Comparison of ENCODE assay signal across 8 mouse cellular contexts in the genomic region with DNA sequence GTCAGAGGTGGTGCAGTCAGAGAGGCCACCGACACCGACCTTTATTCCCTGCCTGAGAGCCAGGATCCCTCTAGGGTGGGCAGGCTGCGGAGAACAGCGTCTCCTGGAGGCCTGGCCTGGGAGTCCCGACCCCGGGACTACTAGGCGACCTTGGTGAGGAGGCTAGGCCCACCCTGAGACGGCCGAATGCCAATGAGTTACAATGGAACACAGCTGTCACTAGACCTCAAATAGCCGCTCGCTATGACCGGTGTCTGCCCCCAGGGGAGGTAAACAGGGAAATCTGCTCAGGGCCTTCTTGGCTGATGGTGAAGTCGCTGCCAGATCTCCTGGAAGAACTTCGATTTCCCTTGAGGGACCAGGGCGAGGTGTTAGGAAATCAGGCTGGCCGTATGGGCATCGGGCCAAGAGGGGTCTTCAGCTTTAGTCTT. TPM values are rescaled to one million over a fixed set of nuclear protein-coding genes. Genes with fewer than 3 reads are reported as not detected.
DNase-seq lines count a peak whose midpoint lies in the region; ATAC-seq and TF ChIP-seq lines count a peak whose summit lies in the region.

No protein-coding gene starts in this region.

- peaks cover 10% of the 10 kb centered on the region for H3K4me1 ChIP-seq in neural tube, embryonic 11.5 days (ENCODE audit: control insufficient read depth, insufficient read depth, low read length)
- peaks cover 16% of the 10 kb centered on the region for H3K4me1 ChIP-seq in forebrain, postnatal 0 days (ENCODE audit: insufficient read depth)
- 0 out of 2 replicates have a peak, but pooled peaks cover 4% of the 10 kb centered on the region for H3K4me1 ChIP-seq in hindbrain, embryonic 11.5 days (replicated peaks; ENCODE audit: control insufficient read depth, insufficient read depth, low read length)
- H3K4me1 ChIP-seq in megakaryocyte, embryonic 14.5 days: peaks cover 63% of the 10 kb centered on the region

- DNase-seq in neural tube, embryonic 11.5 days (ENCODE audit: low spot score): peak; percentile 64
- DNase-seq in neural tube, embryonic 10.5 days (ENCODE audit: extremely low spot score, low spot score): no peak
- peak; percentile 77 for DNase-seq in cerebellum, adult 11-12 months
- no peak for DNase-seq in forebrain, postnatal 0 days
- peak; percentile 66 for DNase-seq in hindbrain, embryonic 11.5 days (ENCODE audit: low spot score)
- peak; percentile 31 to 51 for DNase-seq in left cerebral cortex, postnatal 14 days (ENCODE audit: low spot score in 2 of 2)
- DNase-seq in spleen, postnatal 36 days (ENCODE audit: low spot score in 2 of 2): peak; percentile 18 to 41

- H3K9me3 ChIP-seq in neural tube, embryonic 11.5 days (ENCODE audit: control insufficient read depth, low read length): no peaks in the 10 kb centered on the region
- H3K9me3 ChIP-seq in forebrain, postnatal 0 days (ENCODE audit: low read length): no peaks in the 10 kb centered on the region
- no peaks in the 10 kb centered on the region for H3K9me3 ChIP-seq in hindbrain, embryonic 11.5 days (ENCODE audit: control insufficient read depth, low read length)
- no peaks in the 10 kb centered on the region for H3K9me3 ChIP-seq in megakaryocyte, embryonic 14.5 days

- H3K4me3 ChIP-seq in neural tube, embryonic 11.5 days (ENCODE audit: low read depth, low read length): peak overlapping the region; percentile 78
- H3K4me3 ChIP-seq in forebrain, postnatal 0 days (ENCODE audit: low read depth, low read length): peak overlapping the region; percentile 62
- peak overlapping the region; percentile 79 for H3K4me3 ChIP-seq in hindbrain, embryonic 11.5 days (ENCODE audit: low read depth, low read length)
- H3K4me3 ChIP-seq in megakaryocyte, embryonic 14.5 days (replicated peaks): peak overlapping the region; percentile 99

- peaks cover 5% of the 10 kb centered on the region; the same call in 1 of the 2 replicates for H3K36me3 ChIP-seq in neural tube, embryonic 11.5 days (ENCODE audit: control insufficient read depth, insufficient read depth, low read length)
- H3K36me3 ChIP-seq in forebrain, postnatal 0 days (ENCODE audit: insufficient read depth): peaks cover 32% of the 10 kb centered on the region
- peaks cover 3% of the 10 kb centered on the region; the same call in 1 of the 2 replicates for H3K36me3 ChIP-seq in hindbrain, embryonic 11.5 days (ENCODE audit: control insufficient read depth, insufficient read depth, low read length)
- H3K36me3 ChIP-seq in megakaryocyte, embryonic 14.5 days (replicated peaks; ENCODE audit: low read length): peaks cover 51% of the 10 kb centered on the region

- TF ChIP-seq CTCF in forebrain, postnatal 0 days (IDR thresholded peaks at IDR 0.05; ENCODE audit: low read depth): peak; percentile 55

- 9% methylated on average over 17 of the region's 17 CpGs for whole genome bisulfite sequencing in neural tube, embryonic 11.5 days
- WGBS in forebrain, postnatal 0 days: 9% methylated on average over 17 of the region's 17 CpGs
- WGBS in hindbrain, embryonic 11.5 days: 11% methylated on average over 17 of the region's 17 CpGs

- ATAC-seq in neural tube, embryonic 11.5 days (ENCODE audit: insufficient read depth, low FRiP score, low TSS enrichment): peak; percentile 60
- peak; percentile 51 for ATAC-seq in forebrain, postnatal 0 days
- ATAC-seq in hindbrain, embryonic 11.5 days (ENCODE audit: low FRiP score): peak; percentile 69

- peak overlapping the region; percentile 74 for H3K9ac ChIP-seq in neural tube, embryonic 11.5 days (ENCODE audit: low read length)
- peak overlapping the region; percentile 73 for H3K9ac ChIP-seq in forebrain, postnatal 0 days
- peak overlapping the region; percentile 74 for H3K9ac ChIP-seq in hindbrain, embryonic 11.5 days (ENCODE audit: low read depth, low read length)

- intact Hi-C loops in left cerebral cortex, postnatal 14 days (cut with DNase I): loop anchor here (2.0 kb wide), 1 partner anchor 49 kb away; no protein-coding TSS in a partner anchor

- peak overlapping the region; percentile 54; the same call in 1 of the 2 replicates for H3K27ac ChIP-seq in neural tube, embryonic 11.5 days (ENCODE audit: low read depth, low read length)
- peak overlapping the region; percentile 42 for H3K27ac ChIP-seq in forebrain, postnatal 0 days (ENCODE audit: low read depth, low read length)
- peak overlapping the region; percentile 70 for H3K27ac ChIP-seq in hindbrain, embryonic 11.5 days (ENCODE audit: low read depth, low read length)

- no peaks in the 10 kb centered on the region for H3K27me3 ChIP-seq in neural tube, embryonic 11.5 days (ENCODE audit: control insufficient read depth, insufficient read depth, low read length)
- H3K27me3 ChIP-seq in forebrain, postnatal 0 days (ENCODE audit: insufficient read depth, low read length): no peaks in the 10 kb centered on the region
- no peaks in the 10 kb centered on the region for H3K27me3 ChIP-seq in hindbrain, embryonic 11.5 days (ENCODE audit: control insufficient read depth, insufficient read depth, low read length)
- no peaks in the 10 kb centered on the region for H3K27me3 ChIP-seq in megakaryocyte, embryonic 14.5 days (replicated peaks)

- H3K4me2 ChIP-seq in neural tube, embryonic 11.5 days (ENCODE audit: low read depth): peak overlapping the region; percentile 75
- peak overlapping the region; percentile 85 for H3K4me2 ChIP-seq in forebrain, postnatal 0 days (ENCODE audit: low read depth)
- H3K4me2 ChIP-seq in hindbrain, embryonic 11.5 days (replicated peaks; ENCODE audit: low read depth, low read length): peak overlapping the region; percentile 73

RNA-seq across cellular contexts. Expression of a gene that starts 0.7 kb away (rescaled TPM):
- 22.4 and 27.3 TPM in 2 replicates for polyA plus RNA-seq in neural tube, embryonic 11.5 days (2014; fragmentation: Nextera tagmentation; extraction: Ambion mirVana)
- 21.8 and 22.2 TPM in 2 replicates for total RNA-seq in forebrain, postnatal 0 days (2014; rRNA removed)
- polyA plus RNA-seq in forebrain, postnatal 0 days (2015; fragmentation: Nextera tagmentation; extraction: Ambion mirVana): 12.8 and 15.0 TPM in 2 replicates
- 21.0 and 24.8 TPM in 2 replicates for polyA plus RNA-seq in hindbrain, embryonic 11.5 days (2014; fragmentation: Nextera tagmentation; extraction: Ambion mirVana)
- total RNA-seq in left cerebral cortex, postnatal 14 days (2021): 10 to 100 TPM; 25.9 to 26.7 TPM
- polyA plus RNA-seq in megakaryocyte, embryonic 14.5 days (2012; ENCODE audit: insufficient read depth, low replicate concordance): 5.2 and 17.8 TPM in 2 replicates

RNA-seq across cellular contexts. Expression of a gene that starts 9.1 kb away (rescaled TPM):
- 101 and 105 TPM in 2 replicates for polyA plus RNA-seq in neural tube, embryonic 11.5 days (2014; fragmentation: Nextera tagmentation; extraction: Ambion mirVana)
- 26.9 and 34.6 TPM in 2 replicates for total RNA-seq in forebrain, postnatal 0 days (2014; rRNA removed)
- 29.6 and 38.4 TPM in 2 replicates for polyA plus RNA-seq in forebrain, postnatal 0 days (2015; fragmentation: Nextera tagmentation; extraction: Ambion mirVana)
- 113 and 114 TPM in 2 replicates for polyA plus RNA-seq in hindbrain, embryonic 11.5 days (2014; fragmentation: Nextera tagmentation; extraction: Ambion mirVana)
- total RNA-seq in left cerebral cortex, postnatal 14 days (2021): 10 to 100 TPM; 11.6 to 11.7 TPM
- polyA plus RNA-seq in megakaryocyte, embryonic 14.5 days (2012; ENCODE audit: insufficient read depth, low replicate concordance): 2.6 and 25.6 TPM in 2 replicates

RNA-seq across cellular contexts. Expression of a gene that starts 50.8 kb away (rescaled TPM):
- polyA plus RNA-seq in neural tube, embryonic 11.5 days (2014; fragmentation: Nextera tagmentation; extraction: Ambion mirVana): 22.8 and 25.7 TPM in 2 replicates
- 124 and 142 TPM in 2 replicates for total RNA-seq in forebrain, postnatal 0 days (2014; rRNA removed)
- 41.1 and 76.3 TPM in 2 replicates for polyA plus RNA-seq in forebrain, postnatal 0 days (2015; fragmentation: Nextera tagmentation; extraction: Ambion mirVana)
- polyA plus RNA-seq in hindbrain, embryonic 11.5 days (2014; fragmentation: Nextera tagmentation; extraction: Ambion mirVana): 24.1 and 25.8 TPM in 2 replicates
- 100 to 1,000 TPM; 286 to 309 TPM for total RNA-seq in left cerebral cortex, postnatal 14 days (2021)
- polyA plus RNA-seq in megakaryocyte, embryonic 14.5 days (2012; ENCODE audit: insufficient read depth, low replicate concordance): not detected in 2 replicates

Comparison
In these comparisons a context has a peak if more than half of its experiments do, and no peak if none do; other contexts are left out.
1. DNase-seq: peak in neural tube, embryonic 11.5 days (single experiment), cerebellum, adult 11-12 months (single experiment), hindbrain, embryonic 11.5 days (single experiment), left cerebral cortex, postnatal 14 days (2 of 2) and spleen, postnatal 36 days (2 of 2); none in neural tube, embryonic 10.5 days (single experiment) and forebrain, postnatal 0 days (single experiment).
2. RNA of a gene that starts 50.8 kb away (polyA plus RNA-seq): 41.1 to 76.3 TPM in forebrain, postnatal 0 days, 24.1 to 25.8 TPM in hindbrain, embryonic 11.5 days and 22.8 to 25.7 TPM in neural tube, embryonic 11.5 days; not detected in megakaryocyte, embryonic 14.5 days; every median in the first group is over 10 times any median in the second.
3. Peak in every context shown above with its lines, with median percentiles within 50 percentile points of each other: ATAC-seq, H3K27ac ChIP-seq, H3K4me2 ChIP-seq, H3K4me3 ChIP-seq and H3K9ac ChIP-seq.